Mouse (Mus musculus) megakaryocyte, embryonic 14.5 days (primary cell): Measurements from ENCODE around the gene Lamc1. TPM values are rescaled to one million over a fixed set of nuclear protein-coding genes. Genes with fewer than 3 reads are reported as not detected.
"Not testable (repeated sequence)": the region's sequence is repeated elsewhere in the genome, so short reads cannot be mapped to it uniquely, and the experiment has no call there.

Experiments
- H3K27me3 ChIP-seq: replicated peaks from 2 replicates; pipeline ENCODE3; 2012; ENCODE audit warnings: inconsistent platforms
- H3K36me3 ChIP-seq: replicated peaks from 2 replicates; pipeline ENCODE3; 2012; ENCODE audit warnings: low read length, inconsistent platforms, mixed read lengths
- H3K4me1 ChIP-seq: 2 replicates; pipeline ENCODE4 v1.6.1; 2012; ENCODE audit warnings: inconsistent platforms
- H3K4me3 ChIP-seq: replicated peaks from 2 replicates; pipeline ENCODE3; 2012; ENCODE audit warnings: moderate library complexity, mild to moderate bottlenecking, inconsistent platforms
- H3K9me3 ChIP-seq: 2 replicates; pipeline ENCODE4 v1.6.1; 2012; ENCODE audit warnings: inconsistent platforms
- FLI1 ChIP-seq: IDR thresholded peaks from 2 replicates; pipeline ENCODE4 v1.6.1; 2012; ENCODE audit warnings: low read length, inconsistent platforms, mixed read lengths
- GATA1 ChIP-seq: IDR thresholded peaks from 3 replicates; pipeline ENCODE4 v1.6.1; 2012; ENCODE audit warnings: mixed read lengths, low read length, inconsistent platforms, borderline replicate concordance
- polyA plus RNA-seq: library from polyadenylated mRNA; stranded (reverse); fragments of >175 nt; gene quantifications from 2 replicates; pipeline ENCODE4 v1.2.3, GENCODE M21; 2012; ENCODE audit warnings: low replicate concordance; ENCODE audit not compliant: insufficient read depth

Lamc1 gene
- polyA plus RNA-seq, 1 experiment: 4.1 TPM

- Histone ChIP-seq H3K4me1 (peaks cover 5% of the 10 kb centered on the region; the same call in 1 of the 2 replicates), H3K4me3 (no peak overlapping the region), H3K36me3 (no peaks in the 10 kb centered on the region), H3K9me3 (no peaks in the 10 kb centered on the region), H3K27me3 (peaks cover 13% of the 10 kb centered on the region)
- no peak for TF ChIP-seq GATA1
- TF ChIP-seq FLI1: no peak
Measured at GRCm38 (mm10) chr1:153360556-153360955, 28.0 kb upstream of the Lamc1 start.

- no peaks in the 10 kb centered on the region for H3K9me3 ChIP-seq
- peaks cover 15% of the 10 kb centered on the region for H3K27me3 ChIP-seq
- H3K36me3 ChIP-seq: no peaks in the 10 kb centered on the region
- no peak overlapping the region for H3K4me3 ChIP-seq
- no peak for TF ChIP-seq GATA1
- no peak for TF ChIP-seq FLI1
- H3K4me1 ChIP-seq: peaks cover 16% of the 10 kb centered on the region
Measured at GRCm38 (mm10) chr1:153357218-153357617, 24.6 kb upstream of the Lamc1 start.

GRCm38 (mm10) chr1:153354466-153354865 lies 21.9 kb upstream of the Lamc1 start:
- Histone ChIP-seq H3K27me3 (peaks cover 13% of the 10 kb centered on the region), H3K4me1 (peaks cover 16% of the 10 kb centered on the region), H3K36me3 (no peaks in the 10 kb centered on the region), H3K4me3 (no peak overlapping the region), H3K9me3 (no peaks in the 10 kb centered on the region; the same call in 1 of the 2 replicates)
- TF ChIP-seq GATA1: no peak
- no peak for TF ChIP-seq FLI1

- no peaks in the 10 kb centered on the region; the same call in 1 of the 2 replicates for H3K9me3 ChIP-seq
- H3K36me3 ChIP-seq: no peaks in the 10 kb centered on the region
- peaks cover 13% of the 10 kb centered on the region for H3K27me3 ChIP-seq
- H3K4me1 ChIP-seq: peaks cover 21% of the 10 kb centered on the region
- no peak for TF ChIP-seq FLI1
- no peak overlapping the region for H3K4me3 ChIP-seq
Measured at GRCm38 (mm10) chr1:153353736-153354430, 21.3 kb upstream of the Lamc1 start.

- H3K4me3 ChIP-seq: no peak overlapping the region
- TF ChIP-seq FLI1 (no peak), GATA1 (no peak)
- no peaks in the 10 kb centered on the region for H3K36me3 ChIP-seq
- peaks cover 22% of the 10 kb centered on the region for H3K4me1 ChIP-seq
- H3K27me3 ChIP-seq: peaks cover 3% of the 10 kb centered on the region
- H3K9me3 ChIP-seq: no peaks in the 10 kb centered on the region; the same call in 1 of the 2 replicates
Measured at GRCm38 (mm10) chr1:153351034-153351433, 18.4 kb upstream of the Lamc1 start.

DNA sequence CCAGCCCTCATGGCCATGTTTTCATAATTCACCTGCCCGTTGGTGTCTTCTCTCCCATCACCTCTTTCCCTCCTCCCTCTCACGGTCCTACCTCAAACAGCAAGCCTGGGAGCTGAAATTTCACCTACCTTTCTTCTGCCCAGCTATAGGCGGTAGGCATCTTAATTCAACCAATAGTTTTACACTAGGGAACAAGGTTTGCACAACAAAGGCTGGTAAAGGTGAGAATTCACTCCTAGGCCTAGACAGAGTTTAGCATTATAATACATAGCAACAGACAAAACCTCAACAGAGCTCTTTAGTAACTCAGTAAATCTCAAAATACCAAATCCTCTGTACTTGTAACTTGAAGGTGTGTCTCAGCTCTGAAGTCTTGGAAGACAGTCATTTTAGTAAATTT lies 15.1 kb upstream of the Lamc1 start:
- H3K4me1 ChIP-seq: peaks cover 15% of the 10 kb centered on the region
- H3K36me3 ChIP-seq: no peaks in the 10 kb centered on the region
- TF ChIP-seq FLI1 (no peak), GATA1 (no peak)
- H3K27me3 ChIP-seq: no peaks in the 10 kb centered on the region
- H3K4me3 ChIP-seq: no peak overlapping the region
- no peaks in the 10 kb centered on the region; the same call in 1 of the 2 replicates for H3K9me3 ChIP-seq

- Histone ChIP-seq H3K4me3 (no peak overlapping the region), H3K36me3 (no peaks in the 10 kb centered on the region), H3K27me3 (no peaks in the 10 kb centered on the region), H3K4me1 (peaks cover 15% of the 10 kb centered on the region), H3K9me3 (no peaks in the 10 kb centered on the region; the same call in 1 of the 2 replicates)
- TF ChIP-seq FLI1 (no peak), GATA1 (no peak)
Measured at GRCm38 (mm10) chr1:153347040-153347439, 14.5 kb upstream of the Lamc1 start.

- Histone ChIP-seq H3K9me3 (no peaks in the 10 kb centered on the region), H3K4me3 (no peak overlapping the region), H3K36me3 (no peaks in the 10 kb centered on the region), H3K27me3 (no peaks in the 10 kb centered on the region), H3K4me1 (peaks cover 21% of the 10 kb centered on the region)
- no peak for TF ChIP-seq GATA1
- no peak for TF ChIP-seq FLI1
Measured at GRCm38 (mm10) chr1:153345699-153346291, 13.2 kb upstream of the Lamc1 start.

- Histone ChIP-seq H3K27me3 (no peaks in the 10 kb centered on the region), H3K4me3 (no peak overlapping the region), H3K4me1 (peaks cover 21% of the 10 kb centered on the region), H3K36me3 (no peaks in the 10 kb centered on the region), H3K9me3 (no peaks in the 10 kb centered on the region)
- TF ChIP-seq GATA1 (no peak), FLI1 (no peak)
Measured at GRCm38 (mm10) chr1:153345002-153345401, 12.4 kb upstream of the Lamc1 start.

GRCm38 (mm10) chr1:153335451-153335850 lies 2.9 kb upstream of the Lamc1 start:
- not testable (repeated sequence) for H3K27me3 ChIP-seq, H3K4me3 ChIP-seq, H3K36me3 ChIP-seq, H3K9me3 ChIP-seq
- peaks cover 27% of the 10 kb centered on the region for H3K4me1 ChIP-seq
